Mouse (Mus musculus) MN1 (cell line): ENCODE measurements at regions not wholly inside any gene's neighbourhood (a gene's known extent, or its start where the extent isn't known, plus 50 kb on each side); places are given as distances from the start of the nearest gene placed in this dataset.

Source experiments
- DNase-seq: peaks from one replicate; pipeline ENCODE4 v3.0.0-alpha.2; 2016; ENCODE audit warnings: low spot score

DNA sequence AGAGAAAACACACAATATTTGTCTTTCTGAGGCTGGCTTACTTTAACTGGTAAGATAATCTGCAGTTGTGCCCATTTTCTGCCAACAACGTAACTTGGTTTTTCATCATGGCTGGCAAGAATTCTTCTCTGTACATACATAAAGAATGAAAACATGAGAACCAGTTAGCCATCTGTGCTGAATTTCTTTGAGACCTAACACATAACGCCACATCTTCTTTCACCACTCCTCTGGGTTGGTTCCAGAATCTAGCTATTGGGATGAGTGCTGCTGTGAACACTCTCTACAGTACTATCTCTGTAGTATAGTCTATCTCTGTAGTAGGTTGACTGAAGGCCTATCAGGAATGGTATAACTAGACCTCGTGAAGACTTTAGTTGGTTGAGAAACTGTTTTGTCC lies 132.1 kb downstream of the 1700020N01Rik start:
- no peak for DNase-seq

DNA sequence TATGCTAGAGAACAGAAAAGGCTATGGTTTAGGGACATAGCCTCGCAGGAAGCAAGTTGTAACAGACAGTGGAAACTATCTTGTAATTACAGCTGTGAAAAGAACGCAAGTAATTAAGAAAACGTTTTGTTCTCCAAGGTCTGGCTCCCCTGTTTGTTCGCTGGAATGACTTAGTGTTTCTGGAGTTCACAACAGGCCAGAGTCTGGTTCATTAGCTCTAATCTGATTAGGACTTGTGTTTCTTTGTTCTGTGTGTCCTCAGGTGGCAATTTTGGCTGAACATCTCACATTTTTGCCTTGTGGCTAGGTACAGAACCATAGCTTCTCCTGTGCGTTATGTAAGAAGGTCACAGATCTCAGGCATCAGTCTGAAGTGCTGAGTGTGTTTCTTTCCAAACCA lies 141.7 kb upstream of the Sgk1 start:
- DNase-seq, result peak; percentile 62

DNA sequence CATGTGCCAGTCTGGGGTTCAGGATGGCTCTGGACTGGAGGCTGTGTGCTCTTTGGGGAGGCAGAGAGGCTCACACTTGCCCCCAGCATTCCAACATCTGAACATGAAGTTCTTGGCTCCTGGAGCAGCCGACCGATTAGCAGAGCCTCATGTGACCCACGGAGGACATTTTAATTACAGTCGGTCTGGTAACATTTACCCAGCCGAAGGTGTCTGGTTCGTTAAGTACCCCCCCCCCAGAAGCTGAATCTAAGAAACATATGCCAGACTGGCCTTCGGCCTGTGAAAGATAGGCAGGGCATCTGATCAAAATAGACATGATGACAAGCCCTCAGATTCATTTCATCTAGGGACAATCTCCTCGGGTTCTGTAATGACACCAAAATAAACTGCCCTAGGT lies 140.4 kb upstream of the Sgk1 start:
- DNase-seq, result peak; percentile 38

DNA sequence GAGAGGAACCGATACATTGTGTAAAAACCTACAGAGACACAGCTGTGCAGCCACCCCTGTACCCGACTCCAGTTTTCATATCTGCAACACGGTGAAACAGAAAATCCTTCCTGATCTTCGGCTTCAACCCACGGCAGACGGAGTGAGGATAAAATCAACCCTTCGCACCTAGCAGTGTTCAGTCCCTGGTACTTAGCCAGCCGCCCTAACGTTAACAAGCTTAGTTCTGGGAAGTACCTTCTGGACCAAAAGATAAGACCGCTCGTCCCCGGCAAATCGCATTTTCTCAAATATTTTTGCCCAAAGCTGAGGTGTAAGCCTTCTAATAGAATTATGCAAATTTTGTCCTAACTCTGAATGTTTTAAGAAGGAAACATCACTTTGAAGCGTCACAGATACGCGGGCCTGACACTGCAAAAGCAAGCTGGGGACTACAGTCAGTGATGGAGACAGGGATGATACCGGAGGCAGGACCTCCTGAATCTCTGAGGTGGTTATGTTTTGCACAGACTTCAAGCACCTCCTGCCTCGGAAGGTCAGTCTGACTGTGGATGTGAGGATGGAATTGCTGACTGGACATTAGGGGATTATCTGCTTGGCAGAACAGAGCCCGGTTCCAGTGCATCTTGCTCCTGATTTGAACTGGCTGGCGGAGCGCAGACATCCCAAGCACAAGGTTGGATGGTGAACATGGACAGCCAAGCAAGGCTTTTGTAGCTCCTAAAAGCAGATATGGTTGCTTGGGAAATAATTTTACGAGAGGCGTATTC lies 139.8 kb upstream of the Sgk1 start:
- DNase-seq, result peak; percentile 59

DNA sequence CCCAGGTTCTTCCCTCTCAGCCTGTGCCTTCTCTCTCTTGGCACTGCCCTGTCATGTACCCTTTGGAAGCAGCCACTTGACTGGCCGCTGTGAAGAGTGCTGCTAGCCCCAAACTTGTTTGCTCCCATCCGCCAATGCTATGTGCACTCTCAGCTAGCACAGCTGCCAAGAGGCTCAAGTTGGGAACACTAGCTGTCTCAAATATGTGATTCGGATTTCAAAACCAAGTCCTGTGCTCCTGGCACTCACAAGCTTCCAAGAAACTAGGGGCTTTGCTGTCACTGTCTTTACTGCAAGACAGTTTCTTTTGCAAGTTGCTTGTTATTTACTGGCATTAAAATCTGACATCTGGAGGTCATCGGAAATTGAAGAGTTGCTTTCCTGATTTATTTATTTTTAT lies 138.6 kb upstream of the Sgk1 start:
- no peak for DNase-seq

DNA sequence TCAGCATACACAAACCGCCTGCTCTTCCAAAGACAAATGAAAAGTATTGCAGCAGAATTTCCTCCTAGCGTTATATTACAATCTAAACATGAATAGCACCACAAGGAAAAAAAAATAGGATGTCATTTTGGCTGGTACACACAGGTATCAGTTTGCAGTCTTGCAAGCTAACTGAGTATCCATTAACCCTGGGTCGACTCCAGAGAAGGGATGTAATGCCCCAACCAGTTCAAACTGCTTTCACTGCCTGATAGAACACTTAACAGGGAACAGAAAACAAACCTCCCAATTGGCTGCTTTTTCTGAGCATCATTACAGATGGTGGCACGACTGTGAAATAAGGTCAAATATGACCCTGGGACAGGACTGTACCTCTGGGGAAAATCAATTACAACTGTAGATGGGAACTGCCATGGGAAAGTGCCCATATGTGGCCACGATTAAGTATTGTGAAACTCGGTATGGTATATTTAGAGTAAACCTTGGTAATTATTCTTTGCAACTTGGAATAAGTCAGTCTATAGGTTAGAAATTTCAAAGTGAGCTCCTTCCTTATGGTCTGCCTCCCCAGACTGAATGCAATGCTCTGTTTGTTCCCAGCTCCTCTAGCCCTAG lies 137.5 kb upstream of the Sgk1 start:
- DNase-seq, result no peak

DNA sequence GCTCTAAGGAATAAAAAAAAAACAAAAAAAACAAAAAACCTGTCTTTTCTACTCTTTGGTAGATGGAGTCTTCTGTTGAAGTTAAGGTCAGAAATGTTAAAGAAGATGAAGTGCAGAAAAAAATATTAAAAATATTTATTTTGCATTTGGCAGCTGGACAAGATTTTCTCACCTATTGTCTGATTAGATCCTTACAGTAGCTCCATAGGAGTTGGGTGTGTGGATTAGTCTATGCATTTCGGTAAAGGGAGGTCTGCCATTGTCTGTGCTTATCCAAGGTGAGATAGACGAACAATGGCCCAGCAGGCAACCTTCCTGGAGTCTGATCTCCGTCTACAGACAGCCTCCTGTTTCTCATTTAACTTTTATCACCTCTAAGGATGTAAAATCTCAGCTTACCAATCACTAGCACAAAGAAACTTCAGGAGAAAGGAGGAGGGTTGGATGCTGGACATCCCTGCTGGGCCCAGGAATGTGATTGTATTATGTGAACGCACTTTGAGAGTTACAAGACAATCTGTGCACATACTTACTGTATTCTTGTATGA lies 136.0 kb upstream of the Sgk1 start:
- no peak for DNase-seq

DNA sequence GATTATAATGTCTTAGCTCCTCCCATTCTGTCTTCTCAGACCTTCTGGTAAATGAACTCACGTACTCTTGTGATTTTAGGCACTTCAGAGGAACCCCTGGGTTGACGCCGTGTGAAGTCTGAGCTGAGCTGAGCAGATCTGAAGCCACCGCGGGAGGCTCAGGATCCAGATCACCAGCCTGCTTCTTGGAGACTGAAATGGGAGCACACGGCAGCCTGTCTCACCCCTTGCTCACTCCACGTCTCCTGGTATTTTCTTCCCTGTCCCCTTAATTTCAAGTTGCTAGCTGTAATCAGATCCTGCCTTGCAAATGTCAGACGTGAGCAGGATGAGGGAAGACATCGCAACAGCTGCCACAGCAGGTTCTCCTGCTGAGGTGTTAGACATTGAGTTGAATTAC lies 135.3 kb upstream of the Sgk1 start:
- no peak for DNase-seq

DNA sequence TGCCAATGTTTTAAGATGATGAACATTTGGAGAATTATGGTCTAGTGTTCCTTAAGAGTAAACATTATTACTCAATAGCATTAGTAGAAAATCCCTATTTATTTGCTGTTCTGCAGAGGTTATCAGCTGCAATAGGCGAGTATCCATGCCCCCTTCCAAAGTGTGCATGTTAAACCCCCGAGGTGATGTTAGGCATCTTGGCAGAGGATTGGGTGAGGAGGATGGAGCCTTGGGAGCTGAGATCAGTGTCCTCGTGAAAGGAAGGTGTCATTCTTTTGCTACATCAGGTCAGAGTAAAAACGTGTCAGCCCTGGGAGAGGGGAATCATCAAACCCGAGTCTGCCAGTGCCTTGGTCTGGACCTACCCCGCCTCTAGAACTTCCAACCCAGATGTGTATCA lies 130.7 kb upstream of the Sgk1 start:
- no peak for DNase-seq

DNA sequence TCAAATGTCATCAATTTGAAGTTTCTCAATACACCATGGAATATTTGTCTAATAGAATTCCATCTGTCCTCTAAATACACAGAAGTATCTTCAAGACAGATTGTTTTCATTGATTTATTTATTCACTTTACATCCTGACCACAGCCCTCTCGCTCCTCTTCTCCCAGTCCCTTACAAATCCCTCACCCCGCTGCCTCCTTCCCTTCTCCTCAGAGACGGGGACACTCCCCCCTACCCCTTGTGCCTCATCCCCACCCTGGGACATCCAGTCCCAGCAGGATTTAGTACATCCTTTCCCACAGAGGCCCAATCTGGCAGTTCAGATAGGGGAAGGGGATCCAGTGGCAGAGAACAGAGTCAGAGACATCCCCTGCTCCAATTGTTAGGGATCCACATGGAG lies 129.6 kb upstream of the Sgk1 start:
- no peak for DNase-seq

DNA sequence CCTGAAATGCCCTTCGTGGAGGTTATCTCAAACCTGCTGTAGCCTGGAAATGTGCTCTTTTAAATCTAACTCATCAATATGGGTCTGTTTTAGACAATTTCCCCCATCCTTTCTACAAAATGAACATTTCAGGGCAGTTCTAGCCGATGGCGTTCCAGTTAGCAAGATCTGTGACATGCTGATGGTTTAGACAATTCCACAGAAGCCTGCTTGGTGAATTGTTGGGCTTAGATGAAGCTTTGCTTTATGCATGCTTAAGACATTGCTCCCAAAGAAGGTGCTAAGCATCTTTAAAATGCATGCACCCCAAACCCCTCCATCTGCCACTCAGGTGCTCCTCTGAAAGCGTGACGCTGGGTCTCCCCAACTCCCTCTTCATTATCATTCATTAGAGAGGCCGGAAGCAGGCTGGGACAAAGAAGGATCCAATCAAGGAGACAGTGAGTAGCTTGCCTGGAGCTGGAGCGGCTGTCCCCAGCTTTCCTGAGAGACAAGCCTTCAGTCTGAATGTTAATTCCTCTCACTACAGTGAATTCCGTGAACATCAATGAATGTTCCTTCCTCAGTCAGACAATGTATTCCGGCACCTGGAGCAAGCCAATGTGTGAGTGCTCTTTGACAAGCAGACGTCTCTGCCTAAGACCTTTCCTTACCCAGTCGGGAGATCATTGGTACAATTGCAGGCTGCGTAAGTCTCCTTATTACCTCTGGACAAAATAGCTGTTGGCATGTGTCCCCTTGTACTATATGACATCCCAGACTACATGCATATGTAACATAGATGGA lies 127.0 kb upstream of the Sgk1 start:
- DNase-seq, result no peak

DNA sequence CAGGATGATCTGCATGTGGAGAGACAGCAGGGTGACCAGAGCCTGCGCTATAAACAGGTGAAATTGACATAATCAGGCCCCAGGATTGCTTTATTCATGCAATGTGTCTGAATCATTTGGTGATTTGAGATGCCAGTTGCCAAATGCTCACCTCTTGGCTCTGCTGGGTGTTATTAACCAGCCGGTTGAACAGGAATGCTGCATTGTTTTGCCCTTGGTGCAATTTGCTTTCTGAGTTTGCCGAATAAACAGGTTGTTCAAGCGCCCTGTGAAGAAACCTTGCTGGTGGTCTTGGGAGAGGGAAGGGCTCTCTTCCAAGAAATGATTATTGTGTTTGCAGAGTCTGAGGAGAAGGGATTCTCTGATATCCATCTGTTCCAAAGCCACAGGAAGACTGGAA lies 126.3 kb upstream of the Sgk1 start:
- no peak for DNase-seq

DNA sequence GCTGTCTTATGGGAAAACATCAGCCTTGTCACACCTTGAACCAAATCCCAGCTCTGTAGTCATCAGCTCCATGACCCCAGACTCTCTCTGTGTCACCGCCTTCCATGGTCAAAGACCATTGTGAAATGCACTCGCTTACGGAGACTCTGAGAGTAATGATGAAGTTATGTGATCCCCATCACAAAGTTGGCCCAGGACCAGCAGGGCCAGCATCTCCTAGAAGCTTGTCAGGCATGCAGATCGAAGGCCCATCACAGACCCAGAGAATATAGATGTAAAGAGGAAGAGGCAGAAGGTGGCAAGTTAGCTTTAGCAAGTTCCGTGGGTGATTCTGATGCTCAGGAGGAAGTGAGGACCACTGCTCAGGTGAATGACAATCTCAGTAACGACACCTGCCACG lies 125.2 kb upstream of the Sgk1 start:
- DNase-seq, result no peak

DNA sequence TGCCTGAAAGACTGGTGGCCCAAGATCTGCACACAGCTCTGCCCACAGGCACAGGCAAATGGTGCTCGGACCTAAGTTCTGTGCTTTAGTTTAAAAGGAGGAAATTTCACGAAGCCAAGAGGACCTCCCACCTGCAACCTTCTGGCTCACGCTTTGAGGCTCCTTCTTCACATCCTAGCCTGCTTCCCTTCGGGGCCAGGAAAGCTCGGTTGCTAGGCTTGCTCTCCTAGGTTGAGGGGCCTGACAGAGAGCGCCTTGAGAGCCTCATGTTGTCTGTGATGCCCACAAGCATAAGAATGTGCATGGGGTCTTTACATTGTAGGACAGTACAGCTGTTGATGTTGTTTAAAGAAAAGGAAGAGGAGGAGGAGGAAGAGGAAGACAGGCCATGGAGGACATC lies 123.9 kb upstream of the Sgk1 start:
- no peak for DNase-seq

DNA sequence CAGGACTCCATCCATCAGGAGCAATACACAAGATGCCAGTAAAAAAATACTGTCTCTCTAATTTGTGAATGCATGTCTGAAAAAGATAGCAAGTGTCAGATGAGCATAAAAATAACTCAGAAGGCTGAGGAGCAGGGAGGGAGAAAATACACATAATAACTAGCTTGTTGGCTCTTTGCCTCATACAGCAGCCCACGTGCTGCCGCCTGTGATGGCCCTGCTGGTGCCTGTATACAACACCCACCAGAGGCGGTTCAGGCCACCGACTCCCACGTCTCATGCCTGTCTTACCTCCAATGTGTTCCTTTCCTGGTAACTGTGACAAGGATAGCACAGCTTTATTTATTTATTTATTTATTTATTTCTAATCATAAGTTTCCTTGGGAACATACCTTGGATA lies 119.5 kb upstream of the Sgk1 start:
- DNase-seq, result no peak

DNA sequence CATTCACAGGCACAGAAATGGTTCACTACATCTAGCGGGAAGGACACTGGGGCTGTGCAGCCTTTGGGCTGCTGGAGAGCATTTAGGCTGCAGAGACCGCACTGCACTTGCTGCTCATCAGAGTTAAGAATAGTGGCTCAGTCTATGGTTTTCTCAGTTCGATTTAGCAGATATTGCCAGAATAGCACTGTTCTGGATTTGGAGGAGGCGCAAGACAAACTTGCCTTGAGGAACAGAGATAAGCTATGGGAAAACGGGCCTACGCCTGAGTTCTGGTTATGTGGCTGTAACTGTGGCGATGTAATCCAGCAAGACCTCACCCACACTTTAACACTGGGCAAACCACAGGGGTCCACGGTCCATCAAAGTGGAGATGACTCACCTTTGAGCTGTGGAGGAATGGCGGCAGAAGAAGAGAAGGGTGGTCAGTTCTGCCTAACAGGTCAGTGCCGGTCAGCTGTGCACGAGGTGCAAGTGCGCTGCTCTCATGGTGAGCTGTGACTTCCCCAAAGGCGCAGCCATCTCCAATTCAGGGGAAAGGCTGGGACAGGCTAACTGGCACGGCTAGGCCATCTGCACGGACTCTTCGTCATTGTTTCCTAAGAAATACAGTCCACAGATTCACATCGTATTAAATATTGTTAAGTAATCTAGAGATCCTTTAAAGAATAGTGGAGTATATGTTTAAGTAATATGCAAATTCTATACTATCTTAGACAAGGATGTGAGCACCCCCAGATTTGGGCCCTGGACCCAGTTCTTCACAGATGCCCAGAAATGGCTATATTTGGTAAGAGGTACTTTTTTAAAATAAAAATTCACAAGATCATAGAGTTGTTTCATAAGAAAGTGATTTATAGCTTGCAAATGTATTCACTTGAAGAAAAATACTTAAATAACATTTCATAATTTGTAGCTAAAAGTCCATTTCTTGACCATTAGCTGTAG lies 118.7 kb upstream of the Sgk1 start:
- DNase-seq, result no peak

DNA sequence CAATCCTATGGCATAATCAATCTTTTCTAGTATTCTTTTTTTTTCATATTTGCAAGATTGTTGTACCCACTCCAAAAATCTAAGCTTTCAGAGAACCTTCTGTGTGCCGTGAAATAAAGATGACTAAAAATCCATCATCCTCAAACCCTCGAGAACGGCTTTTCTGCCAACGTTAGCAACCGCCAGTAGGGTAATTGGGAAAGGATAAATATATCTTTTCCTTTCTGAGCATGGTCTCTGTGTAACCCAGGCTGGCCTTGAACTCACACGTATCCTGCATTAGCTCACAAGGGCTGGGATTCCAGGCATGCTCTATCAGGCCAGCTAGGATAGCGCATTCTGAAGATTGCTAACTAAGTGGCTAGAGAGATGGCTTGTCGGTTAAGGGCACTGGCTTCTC lies 117.9 kb upstream of the Sgk1 start:
- no peak for DNase-seq

DNA sequence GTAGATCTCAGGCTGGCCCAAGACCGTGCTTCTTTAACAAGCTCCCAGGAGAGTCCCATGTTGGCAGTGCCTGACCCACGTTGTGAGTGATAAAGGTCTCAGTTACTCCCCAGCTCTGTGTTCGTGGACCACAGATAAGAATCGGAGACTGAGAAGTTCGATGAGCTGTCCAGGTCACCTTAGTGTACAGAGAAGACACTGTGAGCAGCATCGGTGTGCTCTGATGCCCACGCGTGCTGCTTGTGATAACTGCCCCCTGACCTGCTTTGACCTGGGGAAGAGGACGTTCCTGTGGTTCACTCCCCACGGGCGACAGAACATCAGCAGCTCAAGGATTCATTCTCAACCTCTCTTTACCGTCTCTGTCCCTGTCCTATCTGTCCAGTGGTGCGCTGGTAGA lies 117.1 kb upstream of the Sgk1 start:
- no peak for DNase-seq

DNA sequence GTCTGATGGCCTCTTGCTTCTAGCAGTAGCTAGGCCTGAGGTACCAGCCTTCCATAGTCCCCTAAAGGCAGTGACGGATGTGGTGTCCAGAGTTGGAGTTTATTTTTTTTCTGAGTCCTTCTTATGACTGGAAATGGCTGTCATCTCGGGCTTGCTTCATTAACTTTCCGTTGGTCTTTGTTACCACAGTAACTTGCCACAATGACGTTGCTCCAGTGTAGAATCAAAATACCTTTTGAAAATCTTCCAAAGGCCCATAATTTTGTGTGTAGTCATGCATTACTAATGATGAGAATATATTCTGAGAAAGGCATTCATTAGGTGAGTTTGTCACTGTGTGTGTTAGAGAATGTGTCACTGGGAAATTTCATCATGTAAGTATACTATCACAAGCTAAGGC lies 108.4 kb upstream of the Sgk1 start:
- DNase-seq, result no peak

DNA sequence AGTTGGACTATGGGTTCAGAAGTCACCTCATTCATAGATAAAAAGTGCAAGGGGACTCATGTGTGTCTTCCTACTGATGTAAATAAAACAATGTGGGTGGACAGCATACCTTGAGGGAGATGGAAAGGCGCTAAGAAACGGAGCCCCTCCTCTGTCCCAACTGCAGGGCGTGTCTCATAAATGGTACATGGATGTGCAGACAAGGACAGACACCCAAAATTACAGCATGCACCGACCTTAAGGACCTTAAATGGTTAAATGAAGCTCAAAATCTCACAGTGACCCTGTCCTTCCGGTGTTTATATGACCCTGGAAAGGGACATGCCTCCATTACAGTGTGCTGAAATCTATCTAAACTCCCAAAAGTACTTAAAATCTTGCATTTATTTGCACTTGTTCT lies 106.5 kb upstream of the Sgk1 start:
- DNase-seq, result no peak

DNA sequence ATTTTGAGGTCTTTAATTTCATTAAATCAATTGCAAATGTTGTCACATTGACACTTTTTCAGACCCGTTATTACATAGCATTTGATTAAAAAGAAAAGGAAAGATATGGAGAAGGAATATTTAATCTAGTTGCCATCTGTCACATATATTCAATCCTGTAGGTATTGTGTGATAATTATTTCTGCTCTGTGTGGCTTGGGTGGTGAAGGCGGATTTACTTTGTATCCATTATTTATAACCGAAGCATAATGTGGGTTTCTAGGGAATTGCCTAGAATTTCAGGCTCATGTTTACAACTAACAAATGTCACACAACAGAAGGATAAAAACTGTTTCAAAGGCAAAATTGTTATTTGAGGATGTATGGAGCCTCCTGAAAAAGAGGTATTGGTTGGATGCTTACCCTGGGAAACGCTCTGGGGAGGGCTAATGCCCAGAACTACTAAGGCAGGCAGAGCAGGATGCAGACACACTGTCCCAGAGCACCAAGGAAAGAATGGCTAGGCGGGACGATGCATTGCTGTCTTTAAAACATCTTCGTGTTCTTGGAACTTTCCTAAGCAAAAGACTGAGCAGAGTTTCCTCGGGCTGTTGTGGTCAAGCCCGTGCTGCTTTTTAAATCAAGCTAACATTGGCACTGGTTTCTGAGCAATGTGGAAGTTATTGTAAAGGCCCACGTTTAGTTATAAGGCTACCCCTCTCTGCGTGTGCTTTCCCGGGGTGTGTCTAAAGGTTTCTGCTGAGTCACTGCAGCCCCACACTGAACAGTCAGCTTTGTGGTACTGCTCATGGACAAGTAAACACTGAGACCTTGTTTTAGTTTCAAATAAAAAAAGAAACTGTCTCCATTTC lies 105.8 kb upstream of the Sgk1 start:
- DNase-seq, result peak; percentile 49
